Mouse (Mus musculus): ENCODE results near the gene Icos.

The Icos gene

DNA sequence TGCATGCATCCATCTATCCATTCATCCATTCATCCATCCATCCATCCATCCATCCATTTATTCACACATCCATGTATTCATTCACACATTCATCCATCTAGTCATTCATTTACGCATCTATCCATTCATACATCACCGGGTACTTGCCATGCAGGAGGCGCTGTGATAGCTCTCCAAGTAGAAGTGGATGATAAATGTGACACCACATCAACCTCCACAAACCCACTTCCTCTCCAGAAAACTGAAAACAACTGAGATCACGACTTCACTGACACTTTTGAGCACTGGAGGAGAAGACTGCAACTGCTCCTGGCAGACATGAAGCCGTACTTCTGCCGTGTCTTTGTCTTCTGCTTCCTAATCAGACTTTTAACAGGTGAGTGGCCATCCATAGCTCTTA, at the start of gene Icos:
Icos (plus strand) TSS at position 287 of the 400 bp plus-strand sequence.
- no peak for DNase-seq (ENCODE audit: low spot score)

DNA sequence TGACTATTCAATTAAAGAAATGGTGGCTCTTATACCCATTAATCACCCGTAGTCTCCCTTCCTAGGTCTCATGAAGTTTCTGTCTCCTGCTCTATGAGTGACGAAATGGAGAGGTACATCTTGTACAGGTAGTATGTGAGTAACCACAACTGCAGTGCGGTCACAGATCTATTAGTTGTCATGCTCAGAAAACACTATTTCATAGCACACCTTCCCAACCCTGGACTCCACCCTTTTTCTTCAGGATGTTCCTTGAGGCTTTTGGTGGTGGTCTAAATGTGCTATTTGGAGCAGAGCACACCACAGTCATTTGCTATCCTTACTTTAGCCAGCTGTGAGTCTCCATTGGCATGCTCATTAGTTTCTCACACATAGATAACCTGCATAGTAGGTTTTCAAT, 48.7 kb upstream of the Icos start:
- DNase-seq (ENCODE audit: low spot score) = no peak

DNA sequence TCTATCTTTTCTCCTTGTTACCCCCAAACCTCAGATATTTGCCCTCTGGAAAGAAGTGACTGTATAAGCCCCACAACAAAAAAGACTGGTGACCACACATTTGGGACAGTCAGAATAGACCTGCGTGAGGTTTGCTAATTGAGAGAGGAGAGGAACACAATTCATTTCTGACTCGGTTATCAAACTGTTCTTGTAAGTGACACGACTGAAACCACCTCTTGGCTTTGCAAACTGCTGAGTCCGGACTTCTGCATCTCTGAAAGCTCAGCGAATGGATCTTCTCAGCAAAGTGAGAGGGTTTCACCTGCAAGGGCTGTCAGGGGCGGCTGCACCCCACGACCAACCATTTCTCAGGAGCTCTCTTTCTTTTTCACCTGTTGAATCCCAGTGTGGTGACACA, 47.3 kb upstream of the Icos start:
- DNase-seq (ENCODE audit: low spot score) = no peak

DNA sequence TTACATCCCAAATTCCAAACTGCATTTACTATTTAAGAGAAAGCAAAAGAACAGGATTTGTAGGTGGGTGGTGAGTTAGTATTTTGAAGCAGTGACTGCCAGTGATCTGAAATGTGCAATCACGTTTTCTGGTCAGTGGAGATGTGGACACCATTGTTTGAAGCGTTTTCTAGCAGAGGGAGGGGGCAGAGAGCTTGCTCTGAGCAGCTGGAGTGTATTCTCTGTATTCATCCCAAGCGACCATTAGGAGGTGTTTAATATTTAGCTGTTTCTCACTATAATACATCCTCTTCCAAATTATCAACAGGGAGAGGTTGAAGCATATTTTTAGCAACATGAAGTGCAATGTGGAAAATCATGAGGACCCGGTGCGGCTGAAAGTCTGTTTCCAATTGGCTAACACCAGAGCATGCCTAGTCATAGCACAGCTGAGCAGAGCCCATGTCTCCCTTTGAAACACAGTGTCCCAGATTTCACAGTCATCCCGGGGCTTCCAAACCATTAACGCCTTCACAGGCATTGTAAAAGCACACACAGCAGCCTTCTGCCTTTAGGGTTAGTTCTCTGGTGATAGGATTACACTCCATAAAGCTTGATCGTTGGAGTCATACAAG, 41.7 kb upstream of the Icos start:
- no peak for DNase-seq (ENCODE audit: low spot score)

DNA sequence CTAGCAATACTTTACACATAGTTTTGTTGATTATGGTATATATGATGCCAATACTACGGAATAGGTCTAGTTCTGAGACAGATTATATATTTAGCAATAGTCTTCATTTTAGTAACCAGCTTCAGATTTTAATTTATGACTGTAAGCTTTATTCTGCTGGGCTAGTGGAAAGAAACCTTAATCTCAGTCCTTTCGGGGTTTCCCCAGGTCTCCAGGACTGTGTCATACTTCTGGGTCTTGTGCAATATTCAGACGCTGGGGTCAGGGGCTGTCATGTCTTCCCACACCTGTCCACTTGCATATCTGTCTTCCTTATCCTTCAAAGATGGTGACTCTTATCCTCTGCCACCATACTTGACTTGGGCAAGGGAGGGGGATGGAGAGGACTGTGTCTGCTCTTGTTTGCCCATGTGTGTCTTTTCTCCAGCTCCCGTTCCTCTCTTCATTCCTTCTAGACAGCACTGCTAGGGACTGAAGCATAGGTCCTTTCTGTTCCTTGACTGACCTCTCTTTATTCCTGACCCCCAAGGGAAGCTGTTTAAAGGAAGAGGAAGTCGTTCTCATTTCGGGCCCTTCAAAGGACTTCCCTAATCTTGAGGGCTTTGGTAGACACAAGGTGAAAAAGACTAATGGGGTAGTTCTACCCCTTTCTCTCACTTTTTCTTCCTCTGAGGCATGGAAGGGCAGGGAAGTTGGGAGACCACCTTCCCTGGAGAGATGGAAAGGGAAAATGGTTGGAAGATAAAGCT, 40.6 kb upstream of the Icos start:
- DNase-seq (ENCODE audit: low spot score) = no peak

DNA sequence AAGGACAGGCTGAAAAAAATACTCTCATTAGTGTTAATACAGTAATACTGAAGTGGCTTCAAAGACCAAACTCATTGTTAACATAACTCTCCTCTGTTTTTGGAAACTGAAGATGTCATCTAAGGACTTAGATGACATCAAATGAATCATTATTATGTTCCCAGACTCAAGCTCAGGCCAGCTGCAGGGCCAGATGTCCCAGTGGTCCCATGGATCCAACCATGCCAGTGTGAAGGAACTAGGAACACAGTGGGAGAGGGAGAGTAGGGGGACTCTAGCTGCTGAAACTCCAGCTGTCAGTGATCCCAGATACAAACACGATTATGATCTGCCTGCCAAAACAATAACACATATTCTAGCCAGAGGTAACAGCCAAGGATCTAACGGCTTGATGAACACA, 39.5 kb upstream of the Icos start:
- no peak for DNase-seq (ENCODE audit: low spot score)

DNA sequence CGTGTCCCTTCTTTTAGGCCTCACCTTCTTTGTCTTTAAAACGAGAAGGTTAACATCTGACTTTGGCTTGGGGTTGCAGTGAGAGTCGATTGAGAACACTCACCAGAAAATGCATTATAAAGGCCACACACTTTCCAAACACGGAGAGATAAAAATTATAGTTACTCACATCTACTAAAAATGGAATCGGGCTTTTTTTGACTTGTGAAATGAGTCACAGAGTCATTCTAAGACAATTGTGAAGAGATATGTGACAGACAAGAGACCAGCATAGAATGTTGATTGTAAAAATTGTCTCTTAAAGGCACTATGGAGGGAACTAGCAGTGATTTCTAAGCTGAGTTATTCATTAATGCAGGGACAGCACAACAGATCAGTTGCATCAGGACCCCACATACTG, 38.8 kb upstream of the Icos start:
- DNase-seq (ENCODE audit: low spot score) = no peak

DNA sequence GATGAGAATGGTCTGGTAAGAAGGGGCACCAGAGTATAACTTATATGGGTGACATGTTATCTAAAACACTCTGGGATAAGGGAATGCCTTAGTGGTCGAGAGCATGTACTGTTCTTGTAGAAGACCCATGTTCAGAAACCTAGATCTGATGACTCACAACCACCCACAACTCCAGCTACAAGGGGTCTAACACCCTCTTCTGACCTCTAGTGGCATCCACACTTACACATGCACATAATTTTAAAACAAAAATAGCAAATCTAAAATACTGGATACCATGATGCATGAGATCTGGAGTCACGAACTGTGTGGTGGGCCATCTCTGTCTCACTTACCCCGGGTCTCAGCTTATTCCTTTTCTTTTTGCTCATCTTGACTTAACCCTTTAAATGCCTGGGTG, 37.7 kb upstream of the Icos start:
- DNase-seq (ENCODE audit: low spot score) = no peak

DNA sequence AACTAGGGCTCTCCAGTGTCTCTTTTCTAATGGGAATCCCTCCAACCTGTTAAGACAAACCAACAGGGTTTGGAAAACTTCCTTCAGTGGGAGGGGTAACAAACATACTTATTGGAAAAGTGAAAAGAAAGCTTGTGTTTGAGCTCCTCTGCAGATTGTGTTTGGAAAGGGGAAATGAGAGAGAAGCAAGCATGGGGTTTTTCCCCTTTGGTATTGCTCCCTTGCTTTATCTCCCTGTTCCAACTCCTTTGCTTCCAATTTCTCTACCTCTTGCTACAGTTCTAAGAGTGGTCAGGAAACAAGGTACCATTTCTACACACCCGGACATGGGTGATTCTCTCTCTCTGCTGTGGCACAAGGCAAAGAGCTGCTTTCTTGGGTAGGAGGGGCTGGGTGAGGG, 37.1 kb upstream of the Icos start:
- DNase-seq (ENCODE audit: low spot score) = no peak

DNA sequence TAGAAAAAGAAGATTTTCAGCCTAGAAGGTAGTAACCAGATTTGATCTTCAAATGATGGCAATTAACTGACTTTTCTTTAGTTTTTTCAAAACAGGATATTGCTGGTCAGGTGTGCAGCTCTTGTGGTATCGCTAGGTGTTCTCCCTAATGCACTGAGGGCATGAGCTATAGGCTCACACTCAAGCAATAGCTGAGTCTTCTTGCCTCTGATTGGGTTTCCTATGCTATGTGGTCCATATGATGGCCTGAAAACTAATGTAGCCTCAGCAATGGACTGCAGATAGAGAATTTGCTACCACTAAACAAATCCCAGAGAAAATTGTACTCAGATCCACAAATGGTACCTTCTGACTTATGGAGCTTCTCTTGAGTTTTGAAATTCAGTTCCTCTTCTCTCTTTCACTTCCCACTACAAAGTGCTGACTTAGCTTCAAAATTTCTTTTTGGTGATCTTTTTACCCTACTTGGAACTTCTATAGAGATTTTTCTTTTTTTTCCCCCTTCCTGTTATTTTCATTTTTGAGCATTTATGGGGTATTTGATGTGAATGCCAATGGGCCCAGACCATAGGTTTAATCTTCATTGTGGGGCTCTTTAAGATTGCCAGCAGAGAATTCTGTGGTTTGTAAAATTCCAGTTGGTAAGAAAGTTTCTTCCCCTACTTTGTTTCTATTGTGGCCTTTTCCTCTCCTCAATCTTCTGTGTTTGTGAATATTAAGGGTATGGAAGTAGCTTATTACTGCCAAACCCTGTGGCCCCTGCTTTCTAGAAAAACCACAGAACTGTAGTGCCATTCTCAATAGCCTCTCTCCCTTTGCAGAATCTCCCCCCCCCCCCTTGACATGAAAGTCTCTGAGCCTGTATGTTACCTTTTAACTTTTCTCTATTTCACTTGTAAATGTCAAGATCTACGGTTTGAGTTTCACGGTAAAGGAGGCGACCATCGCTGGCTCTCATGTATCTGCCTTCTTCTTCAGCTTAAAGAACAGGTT, 36.4 kb upstream of the Icos start:
- no peak for DNase-seq (ENCODE audit: low spot score)

DNA sequence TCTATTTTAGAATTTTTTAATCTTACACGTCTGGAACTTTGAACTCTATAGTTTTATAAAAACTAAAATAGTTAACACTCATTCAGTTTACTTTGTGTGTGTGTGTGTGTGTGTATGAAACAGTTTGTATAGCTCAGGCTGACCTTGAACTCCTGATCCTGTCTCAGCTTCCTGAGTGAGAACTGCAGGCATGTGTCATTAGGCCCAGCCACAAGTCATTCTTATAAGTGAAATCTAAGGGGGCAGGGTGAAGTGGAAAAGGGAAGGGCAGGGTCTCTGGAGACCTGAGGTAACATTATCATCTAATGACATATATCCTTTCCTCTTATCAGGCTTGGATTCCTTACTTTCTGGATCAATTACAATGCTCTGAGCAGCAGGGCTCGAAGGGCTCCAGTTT, 34.8 kb upstream of the Icos start:
- no peak for DNase-seq (ENCODE audit: low spot score)

DNA sequence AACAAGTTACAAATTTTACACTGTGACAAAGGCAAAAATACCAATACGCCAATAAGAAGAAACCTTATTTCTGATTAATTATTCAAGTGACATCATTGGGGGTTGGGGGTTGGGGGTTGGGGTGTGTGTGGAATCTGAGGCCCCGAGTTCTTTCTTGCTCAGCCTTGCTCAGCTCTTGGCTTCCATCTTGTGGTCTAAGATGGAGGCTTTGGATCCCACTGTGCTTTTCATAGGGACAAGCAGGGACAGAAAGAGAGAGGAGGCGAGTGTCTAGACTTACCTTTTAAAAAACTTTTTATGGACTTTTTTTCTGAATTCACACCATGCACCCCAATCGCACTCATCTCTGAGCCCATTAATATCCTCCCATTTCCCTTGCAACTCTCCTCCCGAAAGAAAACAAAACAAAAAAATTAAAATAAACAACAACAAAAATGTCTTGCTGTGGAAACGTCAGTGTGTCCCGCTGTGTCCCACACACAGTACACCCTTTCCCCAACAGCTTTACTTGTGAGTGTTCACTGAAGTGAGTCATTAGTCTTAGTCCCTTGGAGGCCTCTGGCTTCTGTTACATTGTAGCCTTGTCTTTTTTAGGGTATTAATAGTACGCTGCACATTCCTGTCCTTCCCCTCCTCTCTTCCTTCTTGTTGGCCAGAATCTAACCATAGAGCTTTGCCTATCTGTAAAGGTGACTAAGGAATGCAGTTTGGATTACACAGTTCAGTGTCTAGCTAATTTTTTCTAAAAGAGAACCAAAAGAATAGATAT, 31.9 kb upstream of the Icos start:
- DNase-seq (ENCODE audit: low spot score) = no peak

DNA sequence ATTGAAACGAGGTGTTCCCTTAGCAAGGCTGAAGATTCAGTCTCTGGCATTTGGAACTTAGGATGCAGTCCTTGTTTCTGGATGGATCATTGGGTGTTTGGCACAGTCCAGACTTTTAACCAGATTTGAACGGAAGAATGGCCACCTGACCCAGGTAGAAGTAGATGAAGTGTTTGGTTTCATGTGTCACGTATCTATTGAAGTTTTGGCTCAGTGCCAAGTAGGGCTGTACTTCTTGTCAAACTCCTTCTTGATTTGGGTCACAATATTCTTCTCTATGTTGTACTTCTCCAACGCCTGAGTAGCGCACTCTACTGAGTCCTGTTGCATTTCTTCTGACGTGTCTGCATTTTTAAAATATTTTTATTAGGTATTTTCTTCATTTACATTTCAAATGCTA, 29.6 kb upstream of the Icos start:
- DNase-seq (ENCODE audit: low spot score) = no peak

DNA sequence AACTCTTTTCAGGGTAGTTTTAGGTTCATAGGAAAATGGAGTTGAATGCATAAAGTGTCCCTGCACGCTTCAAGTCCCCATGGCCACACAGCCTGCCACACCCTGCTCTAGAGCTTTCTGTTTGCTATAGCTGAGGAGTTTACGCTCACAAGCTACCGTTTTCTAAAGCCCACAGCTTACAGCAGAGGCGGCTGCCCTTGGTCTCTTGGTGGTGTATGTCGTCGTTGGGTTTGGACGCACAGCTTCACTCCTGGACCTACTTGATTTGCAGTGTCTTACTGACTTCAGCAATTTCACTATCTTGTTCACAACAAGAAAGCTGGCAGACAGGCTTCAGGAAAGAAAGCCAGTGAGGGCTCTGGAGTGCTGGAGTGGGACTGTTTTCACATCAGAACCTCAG, 24.8 kb upstream of the Icos start:
- DNase-seq (ENCODE audit: low spot score) = no peak

DNA sequence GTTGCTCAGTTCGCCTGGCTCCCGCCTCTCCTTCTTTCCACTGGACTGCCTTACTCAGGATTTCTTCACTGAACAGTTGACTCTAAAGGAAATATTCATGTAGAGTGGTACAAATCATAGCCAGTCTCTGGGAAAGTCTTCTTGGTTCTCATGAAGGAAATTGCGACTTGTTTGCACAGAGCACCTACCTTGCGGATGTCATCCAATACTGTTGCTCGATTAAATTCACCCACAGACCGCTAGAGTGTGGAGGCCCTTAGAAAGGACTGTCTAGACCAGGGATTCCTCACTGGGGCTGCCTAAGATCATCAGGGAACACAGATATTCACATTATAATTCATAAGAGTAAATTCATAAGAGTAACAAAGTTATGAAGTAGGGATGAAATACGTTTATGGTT, 24.0 kb upstream of the Icos start:
- DNase-seq (ENCODE audit: low spot score) = no peak

DNA sequence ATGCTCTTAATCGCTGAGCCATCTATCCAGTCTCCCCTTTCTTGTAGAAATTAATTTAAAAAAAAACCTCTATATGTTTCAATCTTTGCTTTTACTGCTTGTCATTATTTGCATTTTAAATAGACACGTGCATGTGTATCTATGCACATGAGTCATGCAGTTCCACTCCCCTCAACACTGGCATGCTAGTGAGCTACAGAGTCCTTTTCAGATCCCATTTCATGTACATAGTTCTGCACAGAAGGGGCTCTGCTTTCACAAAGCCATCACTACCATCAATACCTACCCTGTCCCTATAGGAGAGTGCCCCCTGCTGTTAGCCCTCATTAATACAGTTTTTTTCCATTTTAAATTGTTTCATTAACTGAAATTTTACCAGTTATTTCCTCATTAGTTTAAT, 23.0 kb upstream of the Icos start:
- no peak for DNase-seq (ENCODE audit: low spot score)

DNA sequence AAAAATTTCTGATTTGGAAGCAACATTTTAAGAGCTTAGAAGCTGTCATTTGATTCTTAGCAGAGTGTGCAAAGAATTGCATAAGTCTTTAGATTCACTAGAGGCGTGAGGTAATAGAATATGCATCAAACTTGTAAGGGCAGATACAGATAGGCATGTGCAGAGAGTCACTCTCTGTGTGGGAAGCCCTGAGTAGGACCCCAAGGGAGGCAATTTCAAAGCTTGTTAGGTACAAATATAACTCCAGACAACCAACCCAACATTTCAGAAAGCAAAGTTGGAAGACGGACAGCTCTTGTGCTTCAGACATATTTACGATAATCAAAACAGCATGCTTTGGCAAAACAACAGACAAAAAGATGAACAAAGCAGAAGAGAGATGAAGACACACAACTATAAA, 22.5 kb upstream of the Icos start:
- DNase-seq (ENCODE audit: low spot score) = no peak

DNA sequence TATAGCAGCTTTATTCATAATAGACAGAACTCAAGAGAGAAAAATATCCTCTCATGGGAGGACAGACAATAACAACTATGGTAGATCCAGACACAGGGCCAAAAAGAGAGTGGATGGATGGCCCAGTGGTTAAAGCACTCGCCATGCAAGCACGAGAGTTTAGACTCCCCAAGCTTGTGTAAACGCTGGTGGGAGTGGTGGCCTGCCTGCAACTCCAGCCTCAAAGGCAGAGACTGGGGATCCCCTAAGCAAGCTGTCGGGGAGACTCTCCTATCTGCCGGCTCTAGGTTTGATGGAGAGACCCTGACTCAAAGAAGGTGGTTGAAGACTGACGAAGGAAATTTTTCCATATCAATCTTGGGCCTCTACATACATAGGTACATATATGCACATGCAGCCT, 21.5 kb upstream of the Icos start:
- DNase-seq (ENCODE audit: low spot score) = no peak

DNA sequence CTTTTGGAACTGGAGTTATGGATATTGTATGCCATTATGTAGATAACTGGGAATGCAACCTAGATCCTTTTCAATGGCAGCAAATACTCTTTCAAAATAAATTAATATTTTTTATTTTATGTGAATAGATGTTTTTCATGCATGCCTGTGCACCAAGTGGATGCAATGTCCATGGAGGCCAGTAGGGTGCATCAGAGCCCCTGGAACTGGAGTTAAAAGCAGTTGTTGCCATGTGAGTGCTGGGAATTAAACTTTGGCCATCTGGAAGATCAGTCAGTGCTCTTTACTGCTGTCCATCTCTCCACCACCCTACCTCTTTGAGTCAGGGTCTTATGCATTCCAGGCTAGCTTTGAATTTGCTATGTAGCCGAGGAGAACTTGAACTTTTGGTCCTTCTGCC, 19.4 kb upstream of the Icos start:
- no peak for DNase-seq (ENCODE audit: low spot score)

DNA sequence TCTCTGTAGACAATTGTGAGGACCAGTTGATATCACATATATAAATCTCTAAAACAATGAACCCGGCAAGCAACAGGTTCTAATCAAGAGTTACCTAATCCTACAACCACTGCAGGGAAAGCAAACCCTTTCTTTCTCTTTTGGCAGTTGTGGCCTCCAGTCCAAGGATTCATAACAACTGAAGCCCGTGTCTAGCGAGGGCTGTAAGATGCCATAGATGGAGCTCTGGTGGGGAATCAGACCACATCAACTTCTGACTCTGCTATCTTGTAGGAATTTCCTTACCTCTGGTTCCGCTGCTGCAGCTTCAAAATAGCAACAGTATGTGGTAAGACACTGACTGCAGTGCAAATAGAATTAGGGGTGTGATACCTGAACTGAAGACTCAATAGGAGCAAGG, 18.5 kb upstream of the Icos start:
- no peak for DNase-seq (ENCODE audit: low spot score)

DNA sequence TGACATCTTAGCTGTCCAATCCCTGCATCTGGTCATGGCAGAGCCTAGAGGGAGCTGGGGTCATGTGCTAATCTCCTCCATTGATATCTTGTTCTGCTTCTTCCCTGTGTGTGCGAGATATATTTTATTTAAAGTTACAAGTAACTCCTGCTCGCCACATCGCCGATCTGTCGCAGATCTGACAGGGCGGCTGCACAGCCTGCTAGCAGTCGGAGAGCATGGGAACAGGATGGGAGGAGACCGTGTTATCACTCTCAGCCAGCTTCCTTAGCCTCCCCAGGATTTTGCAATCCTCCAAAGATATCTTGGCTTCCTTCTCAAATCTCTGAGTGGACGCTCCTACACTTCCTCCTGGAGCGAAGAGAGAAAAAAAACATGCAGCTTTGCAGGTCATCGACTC, 17.3 kb upstream of the Icos start:
- peak; percentile 38 for DNase-seq (ENCODE audit: low spot score)

DNA sequence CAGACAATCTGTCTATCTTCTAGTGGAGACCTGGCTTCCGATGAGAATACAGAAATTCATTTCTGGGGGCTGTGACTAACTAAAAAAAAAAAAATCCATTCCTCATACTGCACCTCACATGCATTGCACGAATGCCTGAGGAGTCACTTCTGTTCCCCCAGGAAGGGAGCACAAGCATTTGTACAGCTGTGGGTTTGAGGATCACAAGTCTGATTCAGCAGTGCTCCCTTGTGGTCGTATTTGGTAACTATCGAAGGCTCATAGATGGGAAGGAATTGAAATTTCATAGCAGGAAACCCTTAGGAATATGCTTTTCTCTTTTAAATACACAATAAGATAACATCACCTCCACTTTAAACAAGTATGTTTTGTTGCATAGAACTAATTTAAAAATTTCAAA, 16.6 kb upstream of the Icos start:
- DNase-seq (ENCODE audit: low spot score) = peak; percentile 77

All from urinary bladder, postnatal 14 days (tissue).